Mouse (Mus musculus) heart, embryonic 10.5 days (tissue): ENCODE results near the gene Adam15. TPM values are rescaled to one million over a fixed set of nuclear protein-coding genes. Genes with fewer than 3 reads are reported as not detected.

ENCODE experiments used
- DNase-seq: peaks from one replicate; pipeline ENCODE4 v3.0.0-alpha.2; 2017; ENCODE audit warnings: low spot score
- H3K27ac ChIP-seq: fragments of 300-500 bp; sonication (generic); 2 replicates; pipeline ENCODE4 v1.5.1; 2016; ENCODE audit warnings: mild to moderate bottlenecking
- H3K27me3 ChIP-seq: fragments of 300-500 bp; sonication (generic); 2 replicates; pipeline ENCODE4 v1.6.1; 2016; ENCODE audit warnings: mild to moderate bottlenecking; ENCODE audit not compliant: poor library complexity, insufficient read depth, severe bottlenecking
- H3K36me3 ChIP-seq: fragments of 300-500 bp; sonication (generic); 2 replicates; pipeline ENCODE4 v1.6.1; 2016; ENCODE audit warnings: mild to moderate bottlenecking, moderate library complexity
- H3K4me1 ChIP-seq: fragments of 300-500 bp; sonication (generic); 2 replicates; pipeline ENCODE4 v1.6.1; 2016; ENCODE audit warnings: mild to moderate bottlenecking
- H3K4me3 ChIP-seq: fragments of 300-500 bp; sonication (generic); 2 replicates; pipeline ENCODE4 v1.5.1; 2016; ENCODE audit warnings: mild to moderate bottlenecking, moderate library complexity
- H3K9me3 ChIP-seq: fragments of 300-500 bp; sonication (generic); 2 replicates; pipeline ENCODE4 v1.6.1; 2016; ENCODE audit warnings: mild to moderate bottlenecking, moderate library complexity
- WGBS: fragments of 180-500 bp; shearing (Covaris S2); methylation state at CpG from one replicate; pipeline ENCODE4 v1.1.7; 2016; 5-methylcytosine and 5-hydroxymethylcytosine counted together
- polyA plus RNA-seq: library from polyadenylated mRNA; unstranded; fragments of >200 nt; fragmentation: Nextera tagmentation; extraction: Ambion mirVana; gene quantifications from 2 replicates; pipeline ENCODE4 v1.2.1, GENCODE M21; 2016

Gene Adam15
- polyA plus RNA-seq, 1 experiment from 2014 or later: 41.9 TPM

DNA sequence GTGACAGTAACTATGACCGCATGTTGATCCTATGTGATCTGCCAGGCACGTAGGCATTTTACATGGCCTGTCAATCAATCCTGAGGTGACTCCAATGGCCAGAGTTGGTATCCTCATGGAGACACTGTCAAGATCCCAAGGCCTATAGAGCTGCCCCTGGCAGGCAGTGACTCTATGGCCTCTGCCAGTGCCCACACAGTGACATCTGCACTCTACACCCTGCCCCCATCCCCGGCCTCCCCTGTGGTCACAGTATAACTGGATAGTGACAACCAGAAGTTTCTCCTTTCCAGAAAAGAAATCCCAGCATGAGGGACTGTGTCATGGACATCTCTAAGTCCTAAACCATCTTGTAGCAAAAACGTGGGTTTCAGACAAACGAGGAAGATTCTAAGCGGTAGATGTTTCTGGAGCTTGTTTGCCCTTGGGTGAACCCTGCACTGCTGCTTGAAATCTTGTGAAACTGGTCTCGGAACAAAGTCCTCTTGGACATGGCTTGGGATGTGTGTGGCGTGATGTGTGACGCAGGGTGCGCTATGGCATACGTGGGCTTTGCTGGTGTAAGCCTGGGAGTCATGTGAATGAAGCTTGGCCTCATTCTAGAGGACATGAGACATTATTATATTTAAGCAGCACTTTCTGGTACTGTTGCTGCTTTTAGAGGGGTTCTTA lies 56.4 kb downstream of the Adam15 start:
- WGBS: 84% methylated on average over 11 of the region's 11 CpGs
- Histone ChIP-seq H3K27me3 (no peaks in the 10 kb centered on the region), H3K36me3 (no peaks in the 10 kb centered on the region), H3K9me3 (no peaks in the 10 kb centered on the region), H3K4me1 (peaks cover 19% of the 10 kb centered on the region), H3K4me3 (no peak overlapping the region), H3K27ac (no peak overlapping the region)
- DNase-seq: no peak

DNA sequence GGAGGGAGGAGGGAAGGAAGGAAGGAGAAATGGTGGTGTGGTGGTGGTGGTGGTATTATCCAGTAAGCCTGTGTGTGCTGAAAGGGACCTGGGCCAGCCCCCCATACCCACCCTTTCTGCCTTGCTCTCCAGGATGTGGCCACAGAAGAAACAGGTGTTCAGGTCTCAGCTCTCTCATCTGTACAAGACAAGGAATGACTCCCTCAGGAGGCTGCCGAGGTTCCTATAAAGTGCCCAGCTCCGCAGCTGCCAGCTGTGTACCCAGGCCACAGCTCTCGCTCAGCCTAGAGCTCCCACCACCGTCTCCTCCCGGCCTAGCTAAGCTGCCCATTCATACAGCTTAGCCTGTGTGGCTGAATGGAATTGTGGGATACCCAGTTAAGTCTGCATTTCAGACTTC lies 57.5 kb downstream of the Adam15 start:
- H3K4me3 ChIP-seq: no peak overlapping the region
- H3K9me3 ChIP-seq: no peaks in the 10 kb centered on the region
- DNase-seq: no peak
- H3K27me3 ChIP-seq: 0 out of 2 replicates have a peak, but pooled peaks cover 9% of the 10 kb centered on the region
- H3K27ac ChIP-seq: no peak overlapping the region
- H3K4me1 ChIP-seq: peaks cover 29% of the 10 kb centered on the region
- no peaks in the 10 kb centered on the region for H3K36me3 ChIP-seq
- WGBS: 76% methylated on average over 5 of the region's 5 CpGs

DNA sequence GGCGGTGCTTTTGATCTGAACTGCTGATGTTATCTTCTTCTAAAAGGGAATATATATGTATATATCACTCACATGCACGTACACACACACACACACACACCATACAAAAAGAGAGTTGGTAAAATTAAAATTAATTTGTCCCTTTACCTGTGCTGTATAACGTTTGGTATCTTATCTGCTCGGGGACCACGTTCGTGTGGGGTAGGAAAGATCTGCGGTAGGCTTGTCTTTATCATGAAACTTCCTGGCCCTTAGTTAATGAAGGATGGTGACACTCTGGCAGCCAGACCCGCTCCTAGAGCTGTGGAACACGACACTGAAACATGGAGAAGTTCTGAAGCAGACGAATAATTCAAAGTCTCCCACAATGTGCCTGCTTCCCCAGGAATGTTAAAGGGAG lies 57.9 kb downstream of the Adam15 start:
- no peak for DNase-seq
- 47% methylated on average over 10 of the region's 10 CpGs for WGBS
- no peak overlapping the region for H3K4me3 ChIP-seq
- 0 out of 2 replicates have a peak, but pooled peaks cover 9% of the 10 kb centered on the region for H3K27me3 ChIP-seq
- H3K36me3 ChIP-seq: no peaks in the 10 kb centered on the region
- H3K9me3 ChIP-seq: no peaks in the 10 kb centered on the region
- peaks cover 29% of the 10 kb centered on the region for H3K4me1 ChIP-seq
- H3K27ac ChIP-seq: no peak overlapping the region

Other genes with a start within 250 kb of the Adam15 start
- not detected in 2 replicates for gene Gm43738, start 248.9 kb downstream of the Adam15 start, polyA plus RNA-seq
- gene Fdps, start 248.0 kb downstream of the Adam15 start, polyA plus RNA-seq: 220 and 253 TPM in 2 replicates
- gene Pklr, start 213.9 kb downstream of the Adam15 start, polyA plus RNA-seq: 12.4 and 14.7 TPM in 2 replicates
- 0.77 and 0.85 TPM in 2 replicates for gene Hcn3, start 189.8 kb downstream of the Adam15 start, polyA plus RNA-seq
- gene Clk2, start 185.2 kb downstream of the Adam15 start, polyA plus RNA-seq: 18.4 and 32.2 TPM in 2 replicates
- gene Scamp3, start 172.5 kb downstream of the Adam15 start, polyA plus RNA-seq: 104 and 115 TPM in 2 replicates
- gene Fam189b, start 166.9 kb downstream of the Adam15 start, polyA plus RNA-seq: 16.4 and 21.0 TPM in 2 replicates
- gene Gba, start 147.1 kb downstream of the Adam15 start, polyA plus RNA-seq: 44.2 and 44.6 TPM in 2 replicates
- 18.1 and 20.0 TPM in 2 replicates for gene Thbs3, start 134.8 kb downstream of the Adam15 start, polyA plus RNA-seq
- gene Mtx1, start 122.9 kb downstream of the Adam15 start, polyA plus RNA-seq: 179 and 204 TPM in 2 replicates
- gene Muc1, start 120.9 kb downstream of the Adam15 start, polyA plus RNA-seq: 0.11 and 0.16 TPM in 2 replicates
- gene Krtcap2, start 104.0 kb downstream of the Adam15 start, polyA plus RNA-seq: 244 and 260 TPM in 2 replicates
- gene Trim46, start 103.7 kb downstream of the Adam15 start, polyA plus RNA-seq: 0.79 and 1.9 TPM in 2 replicates
- 76.7 and 86.0 TPM in 2 replicates for gene Dpm3, start 90.6 kb downstream of the Adam15 start, polyA plus RNA-seq
- gene Slc50a1, start 79.4 kb downstream of the Adam15 start, polyA plus RNA-seq: 39.9 and 42.4 TPM in 2 replicates
- gene Efna1, start 68.9 kb downstream of the Adam15 start, polyA plus RNA-seq: 32.0 and 37.7 TPM in 2 replicates
- gene Efna3, start 27.0 kb downstream of the Adam15 start, polyA plus RNA-seq: 0.71 and 2.5 TPM in 2 replicates
- 10.6 and 19.3 TPM in 2 replicates for gene Efna4, start 12.0 kb downstream of the Adam15 start, polyA plus RNA-seq
- 0.05 TPM in 1 of 2 replicates, not detected in the other for gene Dcst2, start 12.0 kb upstream of the Adam15 start, polyA plus RNA-seq
- gene Dcst1, start 15.3 kb upstream of the Adam15 start, polyA plus RNA-seq: 0.10 and 0.11 TPM in 2 replicates
- 1.4 and 1.9 TPM in 2 replicates for gene Zbtb7b, start 44.8 kb upstream of the Adam15 start, polyA plus RNA-seq
- gene Lenep, start 52.8 kb upstream of the Adam15 start, polyA plus RNA-seq: not detected in 2 replicates
- gene Flad1, start 61.9 kb upstream of the Adam15 start, polyA plus RNA-seq: 30.7 and 40.3 TPM in 2 replicates
- 465 and 589 TPM in 2 replicates for gene Cks1b, start 68.4 kb upstream of the Adam15 start, polyA plus RNA-seq
- 72.2 and 79.5 TPM in 2 replicates for gene Shc1, start 68.4 kb upstream of the Adam15 start, polyA plus RNA-seq
- 28.2 and 35.9 TPM in 2 replicates for gene Pygo2, start 80.2 kb upstream of the Adam15 start, polyA plus RNA-seq
- gene Pbxip1, start 86.7 kb upstream of the Adam15 start, polyA plus RNA-seq: 46.5 and 68.4 TPM in 2 replicates
- 64.3 and 70.4 TPM in 2 replicates for gene Pmvk, start 104.5 kb upstream of the Adam15 start, polyA plus RNA-seq
- 0.58 and 1.1 TPM in 2 replicates for gene Kcnn3, start 170.2 kb upstream of the Adam15 start, polyA plus RNA-seq